Mouse (Mus musculus): ENCODE data around the gene Gm21962.

- TF ChIP-seq CTCF (IDR thresholded peaks at IDR 0.05; ENCODE audit: control insufficient read depth, insufficient read depth, low read length) (no peak), POLR2A (IDR thresholded peaks at IDR 0.05; ENCODE audit: borderline replicate concordance, control insufficient read depth, low read depth, low read length) (no peak)
Observed at GRCm38 (mm10) chr3:137644081-137644480, 27.2 kb upstream of the Gm21962 start.
